Mouse (Mus musculus) effector memory CD4-positive, alpha-beta T cell, adult 5 months (primary cell): ENCODE measurements around the gene Prdm5. TPM values are rescaled to one million over a fixed set of nuclear protein-coding genes. Genes with fewer than 3 reads are reported as not detected.

ENCODE experiments used
- polyA plus RNA-seq: library from polyadenylated mRNA; unstranded; fragments of 100-300 nt; shearing (Covaris generic); gene quantifications from one replicate; pipeline ENCODE4 v1.2.1, GENCODE M21; 2017

Prdm5 gene
- 2.8 TPM for polyA plus RNA-seq

GRCm38 (mm10) chr6:65778861-65779688 is at the start of gene Prdm5:
Prdm5 (plus strand) TSS chr6:65778988.

GRCm38 (mm10) chr6:65952309-65952708 is 173.5 kb downstream of the Prdm5 start, which contains the start of gene 4930544G11Rik:
4930544G11Rik (plus strand) TSS chr6:65952609.

Other genes with a start within 250 kb of the Prdm5 start
- 7.8 TPM for gene Ndnf, start 107.4 kb upstream of the Prdm5 start, polyA plus RNA-seq
- gene 4930544G11Rik, start 173.6 kb downstream of the Prdm5 start, polyA plus RNA-seq = not detected